Mouse (Mus musculus) adrenal gland, postnatal 36 days (tissue): Measurements from ENCODE around the gene Atp7a. TPM values are rescaled to one million over a fixed set of nuclear protein-coding genes. Genes with fewer than 3 reads are reported as not detected.

ENCODE experiments used
- DNase-seq, 2 experiments: peaks; one replicate each; pipeline ENCODE4 v3.0.0; 2021; ENCODE audit warnings: mixed read lengths in 1 of 2
- total RNA-seq, 2 experiments: library from RNA; stranded (reverse); gene quantifications; 2 replicates each; pipeline ENCODE4 v1.2.3; 2021

Gene Atp7a
- total RNA-seq, 2 experiments from 2014 or later, result 43.6 to 44.4 TPM

- DNase-seq, result peak; percentile 70 to 74
Observed at GRCm38 (mm10) chrX:106171106-106171852, 144.2 kb downstream of the Atp7a start.

DNA sequence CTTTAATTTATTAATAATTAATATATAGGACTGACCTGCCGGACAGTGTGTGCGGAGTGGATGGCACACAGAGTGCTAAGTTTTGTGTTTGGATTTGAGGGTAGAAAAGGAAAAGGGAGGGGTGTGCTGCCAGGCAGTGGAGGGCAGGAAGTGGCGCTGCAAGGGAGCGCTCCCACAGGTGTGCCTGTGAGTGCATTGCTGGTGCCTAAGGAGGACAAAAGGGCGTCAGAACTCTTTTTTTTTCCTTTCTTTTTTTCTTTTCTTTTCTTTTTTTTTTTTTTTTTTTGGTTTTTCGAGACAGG, 144.7 kb downstream of the Atp7a start:
- DNase-seq, result no peak

Other genes with a start within 250 kb of the Atp7a start
- gene Atrx, start 97.9 kb upstream of the Atp7a start, total RNA-seq, result 100 to 1,000 TPM; 109 to 111 TPM
- gene Magt1, start 15.4 kb upstream of the Atp7a start, total RNA-seq, result 10 to 100 TPM; 58.0 to 61.3 TPM
- 100 to 1,000 TPM; 439 to 509 TPM for gene Cox7b, start 11.6 kb upstream of the Atp7a start, total RNA-seq
- gene Tlr13, start 115.9 kb downstream of the Atp7a start, total RNA-seq, result 1 to 10 TPM; 2.0 to 2.2 TPM
- gene Pgk1, start 159.8 kb downstream of the Atp7a start, total RNA-seq, result 100 to 1,000 TPM; 319 to 359 TPM
- gene Taf9b, start 193.9 kb downstream of the Atp7a start, total RNA-seq, result 10 to 100 TPM; 17.3 to 28.7 TPM
- not detected for gene Fnd3c2, start 228.1 kb downstream of the Atp7a start, total RNA-seq